Mouse (Mus musculus) embryonic fibroblast, embryonic 13.5 days (primary cell): ENCODE results near the gene Mex3d.
A peak's percentile ranks its signal among the peaks of the same experiment; 100 is the strongest.

Experiments
- CTCF ChIP-seq: IDR thresholded peaks from 2 replicates; pipeline ENCODE4 v1.5.1; 2011; ENCODE audit warnings: mild to moderate bottlenecking, control low read depth, low read length, moderate library complexity, borderline replicate concordance; ENCODE audit not compliant: insufficient read depth
- POLR2A ChIP-seq: IDR thresholded peaks from 2 replicates; pipeline ENCODE4 v1.6.1; 2011; ENCODE audit warnings: low read depth, mild to moderate bottlenecking, control low read depth, low read length, moderate library complexity

DNA sequence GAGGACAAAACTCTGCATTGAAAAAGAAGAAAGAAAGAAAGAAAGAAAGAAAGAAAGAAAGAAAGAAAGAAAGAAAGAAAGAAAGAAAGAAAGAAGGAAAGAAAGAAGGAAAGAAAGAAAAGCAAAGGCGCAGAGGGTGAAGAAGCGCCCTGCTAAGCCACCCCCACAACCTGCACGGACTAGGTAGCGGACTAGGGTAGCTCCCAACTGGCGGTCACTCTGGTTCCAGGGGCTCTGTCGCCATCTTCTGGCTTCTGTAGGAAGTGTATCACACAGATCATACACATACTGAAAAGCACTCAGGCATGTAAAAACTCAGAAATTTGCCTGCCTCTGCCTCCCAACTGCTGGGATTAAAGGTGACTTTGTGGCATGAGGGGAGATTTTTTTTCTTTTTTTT lies 13.4 kb downstream of the Mex3d start:
- peak; percentile 53; the same call in 1 of the 2 replicates for TF ChIP-seq CTCF
- TF ChIP-seq POLR2A = no peak
